Mouse (Mus musculus): Measurements from ENCODE around the gene Il20ra. TPM values are rescaled to one million over a fixed set of nuclear protein-coding genes. Genes with fewer than 3 reads are reported as not detected.

Gene Il20ra
- total and polyA plus RNA-seq, 2 experiments from 2014 or later, result 0.71 to 1.1 TPM

DNA sequence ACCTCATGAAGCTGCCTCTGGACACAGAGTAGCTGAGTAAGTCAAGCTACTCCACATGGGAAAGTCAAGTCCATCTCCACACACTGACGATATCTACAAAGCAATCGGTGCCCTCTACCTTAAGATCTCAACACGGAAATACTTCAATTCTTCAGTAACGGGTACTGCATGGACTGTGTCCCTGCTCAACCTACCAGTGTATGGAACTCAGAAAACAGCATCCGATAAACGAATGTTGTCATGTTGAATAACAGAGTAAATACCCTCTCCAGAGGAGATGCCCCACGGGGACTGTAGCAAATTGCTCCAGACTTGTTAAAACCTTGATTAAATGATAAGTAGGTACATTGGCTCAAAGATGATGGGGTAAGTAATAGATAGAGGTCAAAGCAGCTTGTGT lies 20.0 kb upstream of the Il20ra start:
- no peak for TF ChIP-seq CTCF (IDR thresholded peaks at IDR 0.05; ENCODE audit: low read depth)
- Histone ChIP-seq H3K27ac (no peak overlapping the region), H3K9me3 (ENCODE audit: low read length) (no peaks in the 10 kb centered on the region), H3K4me3 (ENCODE audit: low read length) (no peak overlapping the region), H3K4me2 (ENCODE audit: low read depth, low read length) (no peak overlapping the region), H3K9ac (replicated peaks; ENCODE audit: low read length) (no peak overlapping the region), H3K36me3 (ENCODE audit: insufficient read depth, low read length) (no peaks in the 10 kb centered on the region), H3K4me1 (ENCODE audit: insufficient read depth, low read length) (no peaks in the 10 kb centered on the region), H3K27me3 (ENCODE audit: insufficient read depth, low read length) (no peaks in the 10 kb centered on the region)
- no peak for ATAC-seq
- WGBS, result 89% methylated on average over 7 of the region's 7 CpGs
- no peak for DNase-seq (ENCODE audit: low spot score)

DNA sequence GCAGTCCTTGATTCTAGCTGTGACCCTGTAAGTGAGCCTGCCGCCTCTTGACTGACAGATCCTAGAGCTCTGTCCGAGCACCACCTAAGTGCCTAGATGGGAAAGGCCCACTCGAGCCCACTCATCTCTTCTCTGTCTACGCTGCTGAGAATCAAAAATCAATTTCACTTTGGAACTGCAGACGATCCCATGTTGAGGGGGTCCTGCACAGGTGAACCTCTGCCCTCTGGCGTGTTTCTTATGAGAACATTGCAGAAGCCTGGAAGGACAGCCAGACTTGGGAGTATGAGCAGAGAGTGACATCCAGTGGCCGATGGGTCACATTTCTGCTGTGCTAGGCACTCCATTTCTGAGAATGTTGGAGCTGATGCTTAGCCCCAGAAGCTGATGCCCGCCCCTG lies 19.4 kb upstream of the Il20ra start:
- peak; percentile 86 for TF ChIP-seq CTCF (IDR thresholded peaks at IDR 0.05; ENCODE audit: low read depth)
- WGBS, result 61% methylated on average over 8 of the region's 8 CpGs
- Histone ChIP-seq H3K4me3 (ENCODE audit: low read length) (no peak overlapping the region), H3K4me2 (ENCODE audit: low read depth, low read length) (no peak overlapping the region), H3K27me3 (ENCODE audit: insufficient read depth, low read length) (no peaks in the 10 kb centered on the region), H3K9ac (replicated peaks; ENCODE audit: low read length) (no peak overlapping the region), H3K27ac (no peak overlapping the region), H3K4me1 (ENCODE audit: insufficient read depth, low read length) (no peaks in the 10 kb centered on the region), H3K36me3 (ENCODE audit: insufficient read depth, low read length) (no peaks in the 10 kb centered on the region), H3K9me3 (ENCODE audit: low read length) (no peaks in the 10 kb centered on the region)
- DNase-seq (ENCODE audit: low spot score), result peak; percentile 81
- peak; percentile 76 for ATAC-seq

DNA sequence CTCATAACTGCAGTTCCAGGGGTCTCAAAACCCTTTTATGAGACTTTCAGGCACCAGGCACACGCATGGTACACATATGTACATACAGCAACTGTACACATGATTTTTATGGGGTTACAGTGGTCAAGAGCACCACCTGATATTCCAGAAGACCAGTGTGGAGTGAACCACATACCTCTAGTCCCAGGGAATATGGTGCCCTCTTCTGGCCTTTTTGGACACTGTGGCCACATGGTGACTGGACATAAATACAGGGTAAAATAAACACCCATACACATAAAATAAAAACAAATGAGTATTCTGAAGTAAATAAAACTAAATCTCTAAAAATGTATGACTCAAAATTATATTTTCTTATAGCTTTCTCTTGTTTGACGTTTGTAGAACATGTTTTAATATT lies 18.7 kb upstream of the Il20ra start:
- ATAC-seq (peak; percentile 40; the same call in 1 of the 2 replicates), DNase-seq (ENCODE audit: low spot score) (peak; percentile 12)
- Histone ChIP-seq H3K9ac (replicated peaks; ENCODE audit: low read length) (no peak overlapping the region), H3K27me3 (ENCODE audit: insufficient read depth, low read length) (no peaks in the 10 kb centered on the region), H3K27ac (no peak overlapping the region), H3K36me3 (ENCODE audit: insufficient read depth, low read length) (no peaks in the 10 kb centered on the region), H3K9me3 (ENCODE audit: low read length) (no peaks in the 10 kb centered on the region), H3K4me2 (ENCODE audit: low read depth, low read length) (no peak overlapping the region), H3K4me3 (ENCODE audit: low read length) (no peak overlapping the region), H3K4me1 (ENCODE audit: insufficient read depth, low read length) (no peaks in the 10 kb centered on the region)
- peak; percentile 51; the same call in 1 of the 2 replicates for TF ChIP-seq CTCF (IDR thresholded peaks at IDR 0.05; ENCODE audit: low read depth)
- WGBS, result 76% methylated on average over 2 of the region's 2 CpGs

DNA sequence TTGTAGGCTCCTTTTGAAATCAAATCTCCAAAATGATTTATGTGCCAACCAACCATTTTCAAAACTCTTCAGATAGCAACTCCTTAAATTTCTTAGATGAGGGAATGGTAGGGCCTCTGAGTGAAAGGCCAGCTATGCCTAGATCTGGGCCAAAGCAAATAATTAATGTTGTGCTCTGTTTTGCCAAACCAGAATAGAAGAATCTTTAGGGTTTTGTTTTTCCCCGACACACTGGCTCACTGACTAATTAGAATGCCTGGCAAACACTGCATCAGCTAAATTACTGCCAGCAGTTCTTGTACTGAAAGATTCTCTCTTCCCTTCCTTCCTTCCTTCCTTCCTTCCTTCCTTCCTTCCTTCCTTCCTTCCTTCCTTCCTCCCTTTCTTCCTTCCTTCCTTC lies 13.0 kb upstream of the Il20ra start:
- H3K4me1 ChIP-seq (ENCODE audit: insufficient read depth, low read length), result no peaks in the 10 kb centered on the region
- H3K9ac ChIP-seq (replicated peaks; ENCODE audit: low read length), result no peak overlapping the region
- TF ChIP-seq CTCF (IDR thresholded peaks at IDR 0.05; ENCODE audit: low read depth), result no peak
- no peaks in the 10 kb centered on the region for H3K9me3 ChIP-seq (ENCODE audit: low read length)
- H3K27me3 ChIP-seq (ENCODE audit: insufficient read depth, low read length), result no peaks in the 10 kb centered on the region
- DNase-seq (ENCODE audit: low spot score) (no peak), ATAC-seq (no peak)
- H3K4me2 ChIP-seq (ENCODE audit: low read depth, low read length), result no peak overlapping the region
- 26% methylated on average over 1 of the region's 1 CpGs for WGBS
- H3K27ac ChIP-seq, result no peak overlapping the region
- no peak overlapping the region for H3K4me3 ChIP-seq (ENCODE audit: low read length)
- H3K36me3 ChIP-seq (ENCODE audit: insufficient read depth, low read length), result no peaks in the 10 kb centered on the region

DNA sequence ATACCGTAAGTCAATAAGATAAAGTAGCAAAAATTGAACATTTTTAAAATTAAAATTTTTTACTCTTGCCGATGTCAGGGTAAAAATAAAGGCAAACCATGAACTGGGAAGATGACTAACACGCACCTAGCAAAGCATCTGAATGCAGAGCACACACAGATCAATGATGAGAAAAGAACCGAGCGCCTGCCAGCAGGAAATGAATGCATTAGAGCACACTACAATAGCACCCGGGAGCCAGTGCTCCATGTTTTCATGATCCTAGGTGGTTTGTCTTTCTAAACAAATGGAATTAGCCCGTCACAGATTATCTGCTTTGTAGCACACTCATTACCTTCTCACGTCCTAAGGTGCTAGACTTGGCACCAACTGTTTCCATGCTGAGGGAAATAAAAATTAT lies 7.9 kb upstream of the Il20ra start:
- WGBS, result 36% methylated on average over 8 of the region's 8 CpGs
- peak; percentile 8 for DNase-seq (ENCODE audit: low spot score)
- TF ChIP-seq CTCF (IDR thresholded peaks at IDR 0.05; ENCODE audit: low read depth), result no peak

DNA sequence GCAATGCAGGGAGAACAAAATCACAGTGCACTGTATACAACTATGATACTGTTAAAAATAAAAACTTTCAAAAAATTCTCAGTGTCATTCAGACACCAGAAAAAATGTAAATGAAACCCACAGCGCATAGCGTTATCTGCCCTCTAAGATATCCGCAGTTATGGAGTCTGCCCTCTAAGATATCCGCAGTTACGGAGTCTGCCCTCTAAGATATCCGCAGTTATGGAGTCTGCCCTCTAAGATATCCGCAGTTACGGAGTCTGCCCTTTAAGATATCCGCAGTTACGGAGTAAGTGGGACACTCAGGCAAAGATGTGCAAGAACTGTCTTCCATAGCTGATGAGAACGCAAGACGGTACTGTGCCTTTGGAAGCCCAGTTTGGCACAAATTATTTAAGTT lies 4.6 kb upstream of the Il20ra start:
- WGBS, result 66% methylated on average over 12 of the region's 12 CpGs
- no peak for ATAC-seq
- no peak for TF ChIP-seq CTCF (IDR thresholded peaks at IDR 0.05; ENCODE audit: low read depth)

More for the DNA sequence above, 7.9 kb upstream of the Il20ra start:
- H3K27ac ChIP-seq, result no peak overlapping the region
- H3K9me3 ChIP-seq (ENCODE audit: low read length), result no peaks in the 10 kb centered on the region
- H3K27me3 ChIP-seq (ENCODE audit: insufficient read depth, low read length), result no peaks in the 10 kb centered on the region
- no peak overlapping the region for H3K4me3 ChIP-seq (ENCODE audit: low read length)
- H3K36me3 ChIP-seq (ENCODE audit: insufficient read depth, low read length), result no peaks in the 10 kb centered on the region
- no peak overlapping the region for H3K9ac ChIP-seq (replicated peaks; ENCODE audit: low read length)
- no peak overlapping the region for H3K4me2 ChIP-seq (ENCODE audit: low read depth, low read length)
- no peaks in the 10 kb centered on the region for H3K4me1 ChIP-seq (ENCODE audit: insufficient read depth, low read length)
- no peak for ATAC-seq

DNA sequence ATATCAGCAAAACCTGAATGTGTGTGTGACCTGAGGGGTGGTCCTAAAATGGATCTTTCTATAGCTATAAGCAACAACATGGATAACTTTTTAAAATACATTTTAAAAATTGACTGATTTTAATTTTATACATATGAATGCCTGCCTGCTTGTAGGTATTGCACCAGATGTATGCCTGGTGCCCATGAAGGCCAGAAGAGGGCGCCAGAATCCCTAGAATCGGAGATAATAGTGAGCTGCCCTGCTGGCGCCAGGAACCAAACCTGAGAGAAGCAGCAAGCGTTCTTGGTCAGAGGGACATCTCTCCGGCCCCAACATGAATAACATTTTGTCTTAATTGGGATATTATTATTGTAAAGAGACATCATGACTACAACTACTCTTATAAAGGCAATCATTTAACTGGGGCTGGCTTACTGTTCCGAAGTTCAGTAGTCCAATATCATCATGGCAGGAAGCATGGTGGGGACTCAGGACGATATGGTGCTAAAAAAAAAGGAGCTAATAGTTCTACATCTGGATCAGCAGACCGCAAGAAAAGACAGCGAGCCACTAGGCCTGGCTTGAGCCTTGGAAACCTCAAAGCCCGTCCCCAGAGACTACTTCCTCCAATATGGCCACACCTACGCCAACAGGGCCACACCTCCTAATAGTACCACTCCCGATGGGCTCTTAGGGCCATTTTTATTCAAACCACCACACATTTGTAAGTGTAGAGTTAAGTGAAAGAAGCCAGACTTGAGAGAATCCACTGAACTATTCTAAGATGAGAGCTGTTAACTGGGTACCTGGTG lies 3.9 kb upstream of the Il20ra start:
- no peak overlapping the region for H3K9ac ChIP-seq (replicated peaks; ENCODE audit: low read length)
- H3K4me3 ChIP-seq (ENCODE audit: low read length), result no peak overlapping the region
- H3K27me3 ChIP-seq (ENCODE audit: insufficient read depth, low read length), result 0 out of 2 replicates have a peak, but pooled peaks cover 3% of the 10 kb centered on the region
- no peaks in the 10 kb centered on the region for H3K4me1 ChIP-seq (ENCODE audit: insufficient read depth, low read length)
- DNase-seq (ENCODE audit: low spot score) (peak; percentile 61), ATAC-seq (no peak)
- H3K36me3 ChIP-seq (ENCODE audit: insufficient read depth, low read length), result no peaks in the 10 kb centered on the region
- peak; percentile 64 for TF ChIP-seq CTCF (IDR thresholded peaks at IDR 0.05; ENCODE audit: low read depth)
- no peaks in the 10 kb centered on the region for H3K9me3 ChIP-seq (ENCODE audit: low read length)
- WGBS, result 60% methylated on average over 12 of the region's 12 CpGs
- H3K27ac ChIP-seq, result no peak overlapping the region
- H3K4me2 ChIP-seq (ENCODE audit: low read depth, low read length), result no peak overlapping the region

More for the DNA sequence above, 4.6 kb upstream of the Il20ra start:
- no peak overlapping the region for H3K9ac ChIP-seq (replicated peaks; ENCODE audit: low read length)
- H3K4me2 ChIP-seq (ENCODE audit: low read depth, low read length), result no peak overlapping the region
- no peaks in the 10 kb centered on the region for H3K27me3 ChIP-seq (ENCODE audit: insufficient read depth, low read length)
- no peaks in the 10 kb centered on the region for H3K4me1 ChIP-seq (ENCODE audit: insufficient read depth, low read length)
- DNase-seq (ENCODE audit: low spot score), result no peak
- no peak overlapping the region for H3K4me3 ChIP-seq (ENCODE audit: low read length)
- H3K27ac ChIP-seq, result no peak overlapping the region
- no peaks in the 10 kb centered on the region for H3K9me3 ChIP-seq (ENCODE audit: low read length)
- no peaks in the 10 kb centered on the region for H3K36me3 ChIP-seq (ENCODE audit: insufficient read depth, low read length)
